Mouse (Mus musculus): ENCODE measurements around the gene Mettl24. TPM values are rescaled to one million over a fixed set of nuclear protein-coding genes. Genes with fewer than 3 reads are reported as not detected.

Mettl24 gene
- polyA plus RNA-seq, 1 experiment, result not detected

DNA sequence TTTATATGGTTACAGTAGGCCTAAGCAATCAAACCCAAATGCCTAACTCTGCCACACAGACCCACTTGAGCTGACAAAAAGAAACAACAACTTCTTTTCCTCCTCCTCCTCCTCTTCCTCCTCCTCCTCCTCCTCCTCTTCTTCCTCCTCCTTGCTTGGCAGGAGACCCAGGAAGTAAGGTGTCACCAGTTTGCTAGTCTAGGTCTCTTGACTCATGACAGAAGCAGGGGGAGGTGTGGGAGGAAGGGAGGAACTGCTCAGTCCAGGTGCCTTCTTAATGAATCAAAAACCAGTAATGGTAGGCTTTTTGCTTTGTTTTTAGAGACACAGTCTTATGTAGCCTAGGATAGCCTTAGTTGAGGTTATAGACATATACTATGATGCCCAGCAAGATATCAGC, 168.1 kb downstream of the Mettl24 start:
- Histone ChIP-seq H3K36me3 (replicated peaks; ENCODE audit: low read length) (peaks cover 77% of the 10 kb centered on the region), H3K4me3 (replicated peaks) (no peak overlapping the region), H3K9me3 (no peaks in the 10 kb centered on the region), H3K4me1 (peaks cover 38% of the 10 kb centered on the region), H3K27me3 (replicated peaks) (no peaks in the 10 kb centered on the region)
- TF ChIP-seq FLI1 (IDR thresholded peaks at IDR 0.05; ENCODE audit: low read length), result no peak
- no peak for TF ChIP-seq GATA1 (IDR thresholded peaks at IDR 0.05; ENCODE audit: borderline replicate concordance, low read length)

DNA sequence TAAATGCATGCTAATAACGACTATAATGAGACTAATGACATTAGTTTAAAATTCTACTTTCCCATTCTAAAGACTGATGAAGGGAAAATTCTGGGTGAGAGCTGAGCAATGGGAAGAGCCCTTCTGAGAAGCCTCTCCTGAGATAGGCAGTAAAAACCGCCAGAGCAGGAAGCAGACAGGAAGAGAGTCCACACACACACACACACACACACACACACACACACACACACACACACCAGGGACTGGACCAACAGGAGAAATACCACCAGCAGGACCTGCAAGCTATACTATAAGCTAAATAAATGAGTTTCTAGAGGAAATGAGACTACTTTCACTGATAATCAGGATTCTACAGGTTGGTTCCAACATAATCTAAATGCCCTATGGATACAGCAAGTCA, 172.5 kb downstream of the Mettl24 start:
- no peaks in the 10 kb centered on the region for H3K9me3 ChIP-seq
- peaks cover 40% of the 10 kb centered on the region for H3K4me1 ChIP-seq
- H3K4me3 ChIP-seq (replicated peaks), result no peak overlapping the region
- no peaks in the 10 kb centered on the region for H3K27me3 ChIP-seq (replicated peaks)
- TF ChIP-seq GATA1 (IDR thresholded peaks at IDR 0.05; ENCODE audit: borderline replicate concordance, low read length), result no peak
- TF ChIP-seq FLI1 (IDR thresholded peaks at IDR 0.05; ENCODE audit: low read length), result no peak
- H3K36me3 ChIP-seq (replicated peaks; ENCODE audit: low read length), result peaks cover 53% of the 10 kb centered on the region

DNA sequence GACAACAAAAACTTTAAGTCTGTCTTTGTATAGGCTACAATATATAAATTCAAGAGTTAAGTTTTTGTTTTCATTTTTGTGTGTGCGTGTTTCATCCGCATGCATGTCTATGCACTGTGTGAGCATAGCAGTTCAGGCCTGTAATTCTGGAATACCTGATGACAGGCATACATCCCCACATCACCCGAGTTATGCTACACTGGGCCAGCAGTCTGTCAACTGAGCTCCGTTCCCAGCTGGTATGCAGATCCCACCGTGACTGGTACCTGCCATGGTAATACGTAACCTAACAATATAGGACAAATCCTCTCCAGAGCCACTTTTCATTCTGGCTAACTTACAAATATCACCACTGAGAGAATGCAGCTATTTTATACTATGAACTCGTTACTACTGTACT, 173.6 kb downstream of the Mettl24 start:
- H3K36me3 ChIP-seq (replicated peaks; ENCODE audit: low read length), result peaks cover 54% of the 10 kb centered on the region
- no peak overlapping the region for H3K4me3 ChIP-seq (replicated peaks)
- peaks cover 33% of the 10 kb centered on the region for H3K4me1 ChIP-seq
- TF ChIP-seq GATA1 (IDR thresholded peaks at IDR 0.05; ENCODE audit: borderline replicate concordance, low read length), result no peak
- no peak for TF ChIP-seq FLI1 (IDR thresholded peaks at IDR 0.05; ENCODE audit: low read length)
- H3K9me3 ChIP-seq, result no peaks in the 10 kb centered on the region
- H3K27me3 ChIP-seq (replicated peaks), result no peaks in the 10 kb centered on the region

DNA sequence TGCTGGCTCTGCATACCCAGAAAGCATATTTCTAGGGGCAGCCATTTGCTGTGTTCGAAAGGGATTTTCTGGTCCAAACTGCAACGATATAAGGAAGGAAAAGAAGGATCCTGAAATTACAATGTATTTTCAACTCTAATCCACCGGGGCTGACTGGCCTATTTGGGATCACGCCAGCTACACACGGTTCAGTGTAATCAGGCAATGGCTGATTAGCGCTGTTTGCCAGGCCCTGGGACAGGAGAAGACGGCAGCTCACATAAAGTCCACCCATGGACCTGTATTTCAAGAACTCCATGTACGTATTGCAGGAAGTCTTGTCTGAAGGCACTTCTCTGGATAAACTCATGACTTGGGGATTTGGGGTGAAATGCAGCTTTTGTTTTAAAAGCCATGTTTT, 174.5 kb downstream of the Mettl24 start:
- Histone ChIP-seq H3K36me3 (replicated peaks; ENCODE audit: low read length) (peaks cover 55% of the 10 kb centered on the region), H3K4me3 (replicated peaks) (no peak overlapping the region), H3K27me3 (replicated peaks) (no peaks in the 10 kb centered on the region), H3K9me3 (no peaks in the 10 kb centered on the region), H3K4me1 (peaks cover 33% of the 10 kb centered on the region)
- no peak for TF ChIP-seq GATA1 (IDR thresholded peaks at IDR 0.05; ENCODE audit: borderline replicate concordance, low read length)
- TF ChIP-seq FLI1 (IDR thresholded peaks at IDR 0.05; ENCODE audit: low read length), result no peak

Other genes starting within 250 kb of the Mettl24 start
- not detected in 2 replicates for gene Slc22a16, start 112.9 kb upstream of the Mettl24 start, polyA plus RNA-seq (2012; ENCODE audit: insufficient read depth, low replicate concordance)
- not detected in 2 replicates for gene Ddo, start 53.3 kb upstream of the Mettl24 start, polyA plus RNA-seq (2012; ENCODE audit: insufficient read depth, low replicate concordance)
- 0.47 and 3.7 TPM in 2 replicates for gene Cdc40, start 200.0 kb downstream of the Mettl24 start, polyA plus RNA-seq (2012; ENCODE audit: insufficient read depth, low replicate concordance)
- gene Wasf1, start 200.2 kb downstream of the Mettl24 start, polyA plus RNA-seq (2012; ENCODE audit: insufficient read depth, low replicate concordance), result 1.5 TPM in 1 of 2 replicates, not detected in the other